Mouse (Mus musculus): ENCODE measurements at regions not wholly inside any gene's neighbourhood (a gene's known extent, or its start where the extent isn't known, plus 50 kb on each side); places are given as distances from the start of the nearest gene placed in this dataset.

DNA sequence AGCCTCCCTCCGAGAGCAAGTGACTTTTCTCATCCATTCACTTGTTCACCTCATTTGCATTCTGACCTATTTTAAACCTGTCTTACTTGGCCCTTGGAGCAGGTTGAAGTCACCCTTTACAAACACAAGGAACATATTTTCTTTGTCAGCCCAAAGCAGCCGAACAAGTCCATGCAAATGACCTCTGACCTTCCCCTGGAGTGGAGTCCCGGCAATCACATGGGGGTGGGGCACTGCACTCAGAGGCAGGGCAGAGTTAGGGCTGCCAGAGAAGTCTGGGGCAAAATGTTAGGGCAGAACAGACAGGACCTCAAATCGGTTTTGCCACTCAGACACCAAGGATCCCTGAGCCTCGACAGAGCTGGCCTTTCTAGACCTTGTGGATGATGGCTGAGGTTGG lies 102.7 kb upstream of the Mrps22 start:
- Histone ChIP-seq H3K4me2 (replicated peaks; ENCODE audit: low read depth, low read length) (no peak overlapping the region), H3K27ac (ENCODE audit: low read length) (no peak overlapping the region), H3K36me3 (ENCODE audit: control insufficient read depth, insufficient read depth, low read length) (no peaks in the 10 kb centered on the region), H3K27me3 (ENCODE audit: control insufficient read depth, insufficient read depth, low read length) (no peaks in the 10 kb centered on the region), H3K4me3 (ENCODE audit: low read depth, low read length) (no peak overlapping the region), H3K9ac (replicated peaks; ENCODE audit: low read depth, low read length) (no peak overlapping the region), H3K4me1 (ENCODE audit: control insufficient read depth, insufficient read depth, low read length) (0 out of 2 replicates have a peak, but pooled peaks cover 3% of the 10 kb centered on the region), H3K9me3 (ENCODE audit: control insufficient read depth, low read depth, low read length) (no peaks in the 10 kb centered on the region)
- ATAC-seq (ENCODE audit: insufficient number of reproducible peaks, insufficient read depth, low FRiP score, low read depth), result 0 out of 2 replicates have a peak, but pooled peaks have one; percentile 56
- WGBS, result 23% methylated on average over 5 of the region's 5 CpGs

DNA sequence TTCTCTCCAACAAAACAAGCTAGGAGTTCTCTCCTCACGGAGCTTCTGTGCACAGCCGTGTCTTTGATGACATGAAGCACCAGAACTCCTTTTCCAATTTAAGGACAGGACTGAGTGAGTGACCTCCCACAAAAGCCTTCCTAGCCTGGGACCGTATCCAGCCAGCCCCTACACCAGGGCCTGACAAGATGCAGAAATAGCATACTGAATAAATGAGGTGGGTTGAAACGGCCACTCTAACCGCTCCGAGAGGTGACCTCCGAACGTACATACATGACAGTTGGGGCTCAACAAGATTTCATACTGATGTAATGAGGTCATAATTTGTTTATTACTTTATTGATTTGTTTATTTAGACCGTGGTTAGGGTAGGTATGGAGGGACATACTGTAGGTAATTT lies 101.9 kb upstream of the Mrps22 start:
- Histone ChIP-seq H3K4me2 (replicated peaks; ENCODE audit: low read depth, low read length) (no peak overlapping the region), H3K4me3 (ENCODE audit: low read depth, low read length) (no peak overlapping the region), H3K27ac (ENCODE audit: low read length) (no peak overlapping the region), H3K27me3 (ENCODE audit: control insufficient read depth, insufficient read depth, low read length) (no peaks in the 10 kb centered on the region), H3K9me3 (ENCODE audit: control insufficient read depth, low read depth, low read length) (no peaks in the 10 kb centered on the region), H3K4me1 (ENCODE audit: control insufficient read depth, insufficient read depth, low read length) (0 out of 2 replicates have a peak, but pooled peaks cover 3% of the 10 kb centered on the region), H3K9ac (replicated peaks; ENCODE audit: low read depth, low read length) (no peak overlapping the region), H3K36me3 (ENCODE audit: control insufficient read depth, insufficient read depth, low read length) (no peaks in the 10 kb centered on the region)
- ATAC-seq (ENCODE audit: insufficient number of reproducible peaks, insufficient read depth, low FRiP score, low read depth), result no peak
- WGBS, result 71% methylated on average over 9 of the region's 9 CpGs

GRCm38 (mm10) chr9:98700571-98700970 lies 99.1 kb upstream of the Mrps22 start:
- no peak overlapping the region for H3K4me2 ChIP-seq (replicated peaks; ENCODE audit: low read depth, low read length)
- 90% methylated on average over 5 of the region's 5 CpGs for WGBS

GRCm38 (mm10) chr9:98697155-98697554 lies 95.7 kb upstream of the Mrps22 start:
- no peak overlapping the region for H3K4me3 ChIP-seq (ENCODE audit: low read depth, low read length)
- H3K9me3 ChIP-seq (ENCODE audit: control insufficient read depth, low read depth, low read length), result no peaks in the 10 kb centered on the region
- no peak for ATAC-seq (ENCODE audit: insufficient number of reproducible peaks, insufficient read depth, low FRiP score, low read depth)
- H3K27me3 ChIP-seq (ENCODE audit: control insufficient read depth, insufficient read depth, low read length), result no peaks in the 10 kb centered on the region
- no peak overlapping the region for H3K27ac ChIP-seq (ENCODE audit: low read length)
- no peak overlapping the region for H3K4me2 ChIP-seq (replicated peaks; ENCODE audit: low read depth, low read length)
- H3K36me3 ChIP-seq (ENCODE audit: control insufficient read depth, insufficient read depth, low read length), result no peaks in the 10 kb centered on the region
- no peaks in the 10 kb centered on the region for H3K4me1 ChIP-seq (ENCODE audit: control insufficient read depth, insufficient read depth, low read length)
- WGBS, result 38% methylated on average over 7 of the region's 7 CpGs
- H3K9ac ChIP-seq (replicated peaks; ENCODE audit: low read depth, low read length), result no peak overlapping the region

More at GRCm38 (mm10) chr9:98700571-98700970, 99.1 kb upstream of the Mrps22 start:
- ATAC-seq (ENCODE audit: insufficient number of reproducible peaks, insufficient read depth, low FRiP score, low read depth), result no peak
- Histone ChIP-seq H3K9ac (replicated peaks; ENCODE audit: low read depth, low read length) (no peak overlapping the region), H3K36me3 (ENCODE audit: control insufficient read depth, insufficient read depth, low read length) (no peaks in the 10 kb centered on the region), H3K4me3 (ENCODE audit: low read depth, low read length) (no peak overlapping the region), H3K27me3 (ENCODE audit: control insufficient read depth, insufficient read depth, low read length) (no peaks in the 10 kb centered on the region), H3K27ac (ENCODE audit: low read length) (no peak overlapping the region), H3K4me1 (ENCODE audit: control insufficient read depth, insufficient read depth, low read length) (no peaks in the 10 kb centered on the region), H3K9me3 (ENCODE audit: control insufficient read depth, low read depth, low read length) (no peaks in the 10 kb centered on the region)

GRCm38 (mm10) chr9:98695035-98695434 lies 93.6 kb upstream of the Mrps22 start:
- H3K4me1 ChIP-seq (ENCODE audit: control insufficient read depth, insufficient read depth, low read length), result no peaks in the 10 kb centered on the region
- ATAC-seq (ENCODE audit: insufficient number of reproducible peaks, insufficient read depth, low FRiP score, low read depth), result no peak
- no peaks in the 10 kb centered on the region for H3K36me3 ChIP-seq (ENCODE audit: control insufficient read depth, insufficient read depth, low read length)
- H3K27ac ChIP-seq (ENCODE audit: low read length), result no peak overlapping the region
- H3K27me3 ChIP-seq (ENCODE audit: control insufficient read depth, insufficient read depth, low read length), result no peaks in the 10 kb centered on the region
- H3K9me3 ChIP-seq (ENCODE audit: control insufficient read depth, low read depth, low read length), result no peaks in the 10 kb centered on the region
- no peak overlapping the region for H3K9ac ChIP-seq (replicated peaks; ENCODE audit: low read depth, low read length)
- no peak overlapping the region for H3K4me3 ChIP-seq (ENCODE audit: low read depth, low read length)
- WGBS, result 78% methylated on average over 10 of the region's 10 CpGs
- no peak overlapping the region for H3K4me2 ChIP-seq (replicated peaks; ENCODE audit: low read depth, low read length)

GRCm38 (mm10) chr9:98690839-98691516 lies 89.5 kb upstream of the Mrps22 start:
- Histone ChIP-seq H3K9me3 (ENCODE audit: control insufficient read depth, low read depth, low read length) (no peaks in the 10 kb centered on the region), H3K4me3 (ENCODE audit: low read depth, low read length) (no peak overlapping the region), H3K9ac (replicated peaks; ENCODE audit: low read depth, low read length) (no peak overlapping the region), H3K36me3 (ENCODE audit: control insufficient read depth, insufficient read depth, low read length) (no peaks in the 10 kb centered on the region), H3K4me1 (ENCODE audit: control insufficient read depth, insufficient read depth, low read length) (no peaks in the 10 kb centered on the region), H3K27ac (ENCODE audit: low read length) (no peak overlapping the region), H3K4me2 (replicated peaks; ENCODE audit: low read depth, low read length) (no peak overlapping the region), H3K27me3 (ENCODE audit: control insufficient read depth, insufficient read depth, low read length) (no peaks in the 10 kb centered on the region)
- 0 out of 2 replicates have a peak, but pooled peaks have one; percentile 49 for ATAC-seq (ENCODE audit: insufficient number of reproducible peaks, insufficient read depth, low FRiP score, low read depth)
- WGBS, result 75% methylated on average over 14 of the region's 14 CpGs

DNA sequence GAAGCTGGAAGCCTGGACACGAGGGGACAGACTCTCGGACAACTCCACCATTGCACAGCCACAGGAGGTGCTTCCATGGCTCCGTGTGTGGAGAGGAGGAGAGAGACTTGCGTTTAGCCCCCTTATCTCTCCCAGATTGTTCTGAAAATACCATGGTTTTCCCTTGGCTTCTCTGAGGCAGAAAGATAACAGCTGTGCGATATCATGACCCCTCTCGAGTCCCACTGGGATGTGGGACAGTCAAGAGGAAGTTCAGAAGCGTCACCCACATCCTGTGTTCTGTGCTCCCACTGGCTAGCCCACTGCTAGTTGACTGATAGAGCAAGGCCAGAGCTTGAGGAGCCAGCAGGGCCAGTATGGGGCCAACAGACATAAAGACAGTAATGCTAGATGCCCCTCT lies 84.1 kb upstream of the Mrps22 start:
- 67% methylated on average over 7 of the region's 7 CpGs for WGBS
- ATAC-seq (ENCODE audit: insufficient number of reproducible peaks, insufficient read depth, low FRiP score, low read depth), result no peak
- no peak overlapping the region for H3K27ac ChIP-seq (ENCODE audit: low read length)
- no peaks in the 10 kb centered on the region for H3K27me3 ChIP-seq (ENCODE audit: control insufficient read depth, insufficient read depth, low read length)
- H3K36me3 ChIP-seq (ENCODE audit: control insufficient read depth, insufficient read depth, low read length), result no peaks in the 10 kb centered on the region
- H3K4me2 ChIP-seq (replicated peaks; ENCODE audit: low read depth, low read length), result no peak overlapping the region
- H3K4me1 ChIP-seq (ENCODE audit: control insufficient read depth, insufficient read depth, low read length), result no peaks in the 10 kb centered on the region
- no peak overlapping the region for H3K4me3 ChIP-seq (ENCODE audit: low read depth, low read length)
- H3K9me3 ChIP-seq (ENCODE audit: control insufficient read depth, low read depth, low read length), result no peaks in the 10 kb centered on the region
- no peak overlapping the region for H3K9ac ChIP-seq (replicated peaks; ENCODE audit: low read depth, low read length)

DNA sequence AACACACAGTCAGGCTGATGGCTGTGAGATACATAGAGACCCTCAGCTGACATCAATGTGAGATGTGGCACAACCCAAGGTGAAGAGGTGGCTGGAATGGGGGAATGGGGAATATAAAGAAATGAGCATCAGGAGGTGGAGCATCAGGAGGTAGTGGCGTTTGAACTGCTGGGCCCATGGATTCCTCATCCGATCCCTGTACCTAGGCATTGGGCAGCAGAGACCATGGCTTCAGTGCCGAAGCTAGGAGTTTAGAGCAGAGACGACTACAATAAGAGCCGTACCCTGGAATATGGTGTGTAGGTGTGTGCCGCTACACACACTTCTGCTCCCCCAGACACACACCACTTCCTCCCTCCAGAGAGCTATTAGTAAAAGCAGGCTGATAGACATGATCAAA lies 82.9 kb upstream of the Mrps22 start:
- Histone ChIP-seq H3K27ac (ENCODE audit: low read length) (no peak overlapping the region), H3K36me3 (ENCODE audit: control insufficient read depth, insufficient read depth, low read length) (no peaks in the 10 kb centered on the region), H3K27me3 (ENCODE audit: control insufficient read depth, insufficient read depth, low read length) (no peaks in the 10 kb centered on the region), H3K9me3 (ENCODE audit: control insufficient read depth, low read depth, low read length) (no peaks in the 10 kb centered on the region), H3K4me2 (replicated peaks; ENCODE audit: low read depth, low read length) (no peak overlapping the region), H3K4me1 (ENCODE audit: control insufficient read depth, insufficient read depth, low read length) (no peaks in the 10 kb centered on the region), H3K9ac (replicated peaks; ENCODE audit: low read depth, low read length) (no peak overlapping the region), H3K4me3 (ENCODE audit: low read depth, low read length) (no peak overlapping the region)
- 90% methylated on average over 6 of the region's 6 CpGs for WGBS
- no peak for ATAC-seq (ENCODE audit: insufficient number of reproducible peaks, insufficient read depth, low FRiP score, low read depth)

GRCm38 (mm10) chr9:98675612-98676011 lies 74.2 kb upstream of the Mrps22 start:
- H3K4me3 ChIP-seq (ENCODE audit: low read depth, low read length), result no peak overlapping the region
- no peaks in the 10 kb centered on the region for H3K9me3 ChIP-seq (ENCODE audit: control insufficient read depth, low read depth, low read length)
- H3K27me3 ChIP-seq (ENCODE audit: control insufficient read depth, insufficient read depth, low read length), result no peaks in the 10 kb centered on the region
- H3K27ac ChIP-seq (ENCODE audit: low read length), result no peak overlapping the region
- no peak for ATAC-seq (ENCODE audit: insufficient number of reproducible peaks, insufficient read depth, low FRiP score, low read depth)
- no peak overlapping the region for H3K4me2 ChIP-seq (replicated peaks; ENCODE audit: low read depth, low read length)
- no peak overlapping the region for H3K9ac ChIP-seq (replicated peaks; ENCODE audit: low read depth, low read length)
- H3K4me1 ChIP-seq (ENCODE audit: control insufficient read depth, insufficient read depth, low read length), result no peaks in the 10 kb centered on the region
- 71% methylated on average over 7 of the region's 7 CpGs for WGBS
- H3K36me3 ChIP-seq (ENCODE audit: control insufficient read depth, insufficient read depth, low read length), result no peaks in the 10 kb centered on the region
